Mouse (Mus musculus): ENCODE measurements at regions not wholly inside any gene's neighbourhood (a gene's known extent, or its start where the extent isn't known, plus 50 kb on each side); places are given as distances from the start of the nearest gene placed in this dataset.

DNA sequence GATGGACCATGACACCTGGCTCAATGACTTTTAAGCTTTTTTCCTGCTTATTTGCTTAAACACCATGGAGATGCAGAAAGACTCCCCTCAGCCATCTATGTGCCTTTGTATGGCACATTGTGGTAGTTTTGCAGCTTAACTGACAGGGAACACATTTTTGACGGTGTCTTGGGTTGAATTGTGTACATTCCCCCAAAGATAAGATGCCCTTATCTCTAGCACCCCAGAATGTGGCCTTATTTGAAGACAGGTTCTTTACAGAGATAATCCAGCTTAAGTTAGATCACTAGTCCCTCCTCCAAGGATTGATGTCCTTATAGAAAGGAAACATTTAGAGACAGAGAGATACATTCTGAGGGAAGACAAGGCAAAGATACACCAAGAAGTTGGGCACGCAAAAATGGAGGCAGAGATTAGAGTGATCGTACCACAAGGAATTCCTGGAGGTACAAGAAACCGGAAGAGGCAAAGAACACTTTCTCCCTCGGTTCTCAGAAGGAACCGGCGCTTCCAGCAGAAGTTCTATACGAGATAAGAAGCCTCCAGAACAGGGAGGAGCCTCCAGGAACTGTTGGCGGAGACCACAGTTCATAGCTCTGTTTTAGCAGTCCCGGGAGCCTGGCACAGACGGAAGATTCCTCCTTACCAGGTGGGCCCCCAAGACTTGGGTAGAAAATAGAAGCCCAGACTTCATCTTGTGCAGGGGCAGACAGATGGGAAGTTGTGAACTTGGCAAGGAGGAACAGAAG, 58.8 kb upstream of the Acsl1 start:
- Histone ChIP-seq H3K27ac (replicated peaks in 1 of 2; ENCODE audit: control insufficient read depth in 1 of 2, insufficient read depth in 1 of 2, low read depth in 2 of 2, low read length in 2 of 2) (peak overlapping the region in 1 of 2 experiments; percentile 92; a peak in 1 of 4 replicates), H3K4me2 (ENCODE audit: low read length) (no peak overlapping the region), H3K9me3 (ENCODE audit: control insufficient read depth, low read length) (no peaks in the 10 kb centered on the region), H3K9ac (ENCODE audit: low read length) (no peak overlapping the region), H3K4me3 (ENCODE audit: control insufficient read depth in 1 of 2, insufficient read depth in 1 of 2, low read depth in 1 of 2, low read length in 2 of 2) (no peak overlapping the region), H3K36me3 (ENCODE audit: control insufficient read depth, insufficient read depth, low read length) (no peaks in the 10 kb centered on the region), H3K4me1 (ENCODE audit: control insufficient read depth in 2 of 2, insufficient read depth in 2 of 2, low read length in 2 of 2) (peaks cover 7 to 12% of the 10 kb centered on the region in 2 experiments; a peak in 3 of 4 replicates), H3K27me3 (ENCODE audit: control insufficient read depth, insufficient read depth, low read length) (no peaks in the 10 kb centered on the region)
- WGBS, result 76% methylated on average over 11 of the region's 11 CpGs
- no peak for ATAC-seq (ENCODE audit: insufficient number of reproducible peaks, insufficient read depth, low FRiP score, low read depth)

- H3K4me3 ChIP-seq (ENCODE audit: control insufficient read depth in 1 of 2, insufficient read depth in 1 of 2, low read depth in 1 of 2, low read length in 2 of 2), result no peak overlapping the region
- no peaks in the 10 kb centered on the region for H3K36me3 ChIP-seq (ENCODE audit: control insufficient read depth, insufficient read depth, low read length)
- ATAC-seq (ENCODE audit: insufficient number of reproducible peaks, insufficient read depth, low FRiP score, low read depth), result no peak
- 72% methylated on average over 9 of the region's 9 CpGs for WGBS
- H3K27me3 ChIP-seq (ENCODE audit: control insufficient read depth, insufficient read depth, low read length), result no peaks in the 10 kb centered on the region
- H3K9ac ChIP-seq (ENCODE audit: low read length), result no peak overlapping the region
- H3K9me3 ChIP-seq (ENCODE audit: control insufficient read depth, low read length), result no peaks in the 10 kb centered on the region
- H3K27ac ChIP-seq (replicated peaks in 1 of 2; ENCODE audit: control insufficient read depth in 1 of 2, insufficient read depth in 1 of 2, low read depth in 2 of 2, low read length in 2 of 2), result peak overlapping the region in 1 of 2 experiments; percentile 92; a peak in 2 of 4 replicates
- H3K4me2 ChIP-seq (ENCODE audit: low read length), result no peak overlapping the region
- peaks cover 7 to 12% of the 10 kb centered on the region in 2 experiments; a peak in 3 of 4 replicates for H3K4me1 ChIP-seq (ENCODE audit: control insufficient read depth in 2 of 2, insufficient read depth in 2 of 2, low read length in 2 of 2)
Measured at GRCm38 (mm10) chr8:46413349-46414024, 57.4 kb upstream of the Acsl1 start.

- Histone ChIP-seq H3K27ac (replicated peaks in 1 of 2; ENCODE audit: control insufficient read depth in 1 of 2, insufficient read depth in 1 of 2, low read depth in 2 of 2, low read length in 2 of 2) (peak overlapping the region; percentile 92 to 96), H3K4me2 (ENCODE audit: low read length) (no peak overlapping the region), H3K27me3 (ENCODE audit: control insufficient read depth, insufficient read depth, low read length) (no peaks in the 10 kb centered on the region), H3K4me1 (ENCODE audit: control insufficient read depth in 2 of 2, insufficient read depth in 2 of 2, low read length in 2 of 2) (peaks cover 7 to 12% of the 10 kb centered on the region in 2 experiments; a peak in 3 of 4 replicates), H3K36me3 (ENCODE audit: control insufficient read depth, insufficient read depth, low read length) (no peaks in the 10 kb centered on the region), H3K4me3 (ENCODE audit: control insufficient read depth in 1 of 2, insufficient read depth in 1 of 2, low read depth in 1 of 2, low read length in 2 of 2) (no peak overlapping the region), H3K9me3 (ENCODE audit: control insufficient read depth, low read length) (no peaks in the 10 kb centered on the region), H3K9ac (ENCODE audit: low read length) (no peak overlapping the region)
- peak; percentile 71 for ATAC-seq (ENCODE audit: insufficient number of reproducible peaks, insufficient read depth, low FRiP score, low read depth)
- 26% methylated on average over 6 of the region's 6 CpGs for WGBS
Measured at GRCm38 (mm10) chr8:46414874-46415273, 56.0 kb upstream of the Acsl1 start.

DNA sequence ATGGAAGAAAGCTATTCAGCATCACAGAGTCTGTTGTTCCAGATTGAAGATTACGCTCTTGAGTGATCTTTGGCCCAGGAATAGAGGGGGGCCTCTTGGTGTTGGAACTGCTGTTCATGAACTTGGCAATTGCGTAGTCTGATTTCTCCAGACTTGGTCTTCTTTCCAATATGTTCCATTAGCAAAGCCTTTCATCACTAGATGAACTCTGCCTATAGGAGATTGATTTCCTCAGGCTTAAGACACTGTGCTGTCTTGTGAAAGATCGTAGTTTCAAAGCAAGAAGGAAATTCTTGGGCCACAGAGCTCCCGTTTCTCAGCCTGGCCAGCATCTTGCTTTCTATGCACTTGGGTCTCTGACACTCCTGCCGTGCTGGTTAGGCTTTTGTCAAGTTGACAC, 51.4 kb upstream of the Acsl1 start:
- no peak overlapping the region for H3K27ac ChIP-seq (replicated peaks in 1 of 2; ENCODE audit: control insufficient read depth in 1 of 2, insufficient read depth in 1 of 2, low read depth in 2 of 2, low read length in 2 of 2)
- ATAC-seq (ENCODE audit: insufficient number of reproducible peaks, insufficient read depth, low FRiP score, low read depth), result no peak
- no peak overlapping the region for H3K4me2 ChIP-seq (ENCODE audit: low read length)
- WGBS, result 81% methylated on average over 5 of the region's 5 CpGs
- H3K4me3 ChIP-seq (ENCODE audit: control insufficient read depth in 1 of 2, insufficient read depth in 1 of 2, low read depth in 1 of 2, low read length in 2 of 2), result no peak overlapping the region
- H3K27me3 ChIP-seq (ENCODE audit: control insufficient read depth, insufficient read depth, low read length), result no peaks in the 10 kb centered on the region
- peaks cover 12 to 23% of the 10 kb centered on the region in 2 experiments for H3K4me1 ChIP-seq (ENCODE audit: control insufficient read depth in 2 of 2, insufficient read depth in 2 of 2, low read length in 2 of 2)
- no peaks in the 10 kb centered on the region for H3K9me3 ChIP-seq (ENCODE audit: control insufficient read depth, low read length)
- H3K36me3 ChIP-seq (ENCODE audit: control insufficient read depth, insufficient read depth, low read length), result no peaks in the 10 kb centered on the region
- no peak overlapping the region for H3K9ac ChIP-seq (ENCODE audit: low read length)

- WGBS, result 93% methylated on average over 8 of the region's 8 CpGs
- Histone ChIP-seq H3K36me3 (ENCODE audit: control insufficient read depth, insufficient read depth, low read length) (no peaks in the 10 kb centered on the region), H3K9ac (ENCODE audit: low read length) (no peak overlapping the region), H3K4me1 (ENCODE audit: control insufficient read depth in 2 of 2, insufficient read depth in 2 of 2, low read length in 2 of 2) (peaks cover 8 to 13% of the 10 kb centered on the region in 2 experiments), H3K27me3 (ENCODE audit: control insufficient read depth, insufficient read depth, low read length) (no peaks in the 10 kb centered on the region), H3K4me3 (ENCODE audit: control insufficient read depth in 1 of 2, insufficient read depth in 1 of 2, low read depth in 1 of 2, low read length in 2 of 2) (no peak overlapping the region), H3K27ac (replicated peaks in 1 of 2; ENCODE audit: control insufficient read depth in 1 of 2, insufficient read depth in 1 of 2, low read depth in 2 of 2, low read length in 2 of 2) (no peak overlapping the region), H3K9me3 (ENCODE audit: control insufficient read depth, low read length) (no peaks in the 10 kb centered on the region), H3K4me2 (ENCODE audit: low read length) (no peak overlapping the region)
- no peak for ATAC-seq (ENCODE audit: insufficient number of reproducible peaks, insufficient read depth, low FRiP score, low read depth)
Measured at GRCm38 (mm10) chr8:46420476-46420875, 50.4 kb upstream of the Acsl1 start.
